Mouse (Mus musculus) lung, embryonic 16.5 days (tissue): Measurements from ENCODE around the gene Smcp. TPM values are rescaled to one million over a fixed set of nuclear protein-coding genes. Genes with fewer than 3 reads are reported as not detected.

Experiments used
- ATAC-seq: fragments of 200-750 bp; cut with Nextera tagmentation; 2 replicates; pipeline ENCODE4 v1.8.0; 2017; ENCODE audit warnings: low read depth, mild to moderate bottlenecking, moderate library complexity
- H3K27ac ChIP-seq: fragments of 300-500 bp; sonication (generic); 2 replicates; pipeline ENCODE4 v1.5.1; 2014; ENCODE audit warnings: mild to moderate bottlenecking, control low read depth, low read length
- H3K27me3 ChIP-seq: fragments of 300-500 bp; sonication (generic); 2 replicates; pipeline ENCODE4 v1.6.1; 2014; ENCODE audit warnings: low read depth, low read length, mixed read lengths; ENCODE audit not compliant: control insufficient read depth, insufficient read depth
- H3K36me3 ChIP-seq: fragments of 300-500 bp; sonication (generic); 2 replicates; pipeline ENCODE4 v1.6.1; 2014; ENCODE audit warnings: low read length; ENCODE audit not compliant: control insufficient read depth, insufficient read depth
- H3K4me1 ChIP-seq: fragments of 300-500 bp; sonication (generic); replicated peaks from 2 replicates; pipeline ENCODE4 v1.6.1; 2014; ENCODE audit warnings: low read length, mixed read lengths; ENCODE audit not compliant: control insufficient read depth, insufficient read depth
- H3K4me2 ChIP-seq: fragments of 300-500 bp; sonication (generic); 2 replicates; pipeline ENCODE4 v1.6.1; 2014; ENCODE audit warnings: low read depth, low read length, control low read depth
- H3K4me3 ChIP-seq: fragments of 300-500 bp; sonication (generic); 2 replicates; pipeline ENCODE4 v1.5.1; 2014; ENCODE audit warnings: mild to moderate bottlenecking, low read length, control low read depth
- H3K9ac ChIP-seq: fragments of 300-500 bp; sonication (generic); 2 replicates; pipeline ENCODE4 v1.6.1; 2014; ENCODE audit warnings: low read length, control low read depth
- H3K9me3 ChIP-seq: fragments of 300-500 bp; sonication (generic); 2 replicates; pipeline ENCODE4 v1.6.1; 2016; ENCODE audit warnings: low read length; ENCODE audit not compliant: control insufficient read depth
- WGBS: fragments of 180-500 bp; shearing (Covaris S2); extraction: QIAGEN DNeasy Blood & Tissue Kit; methylation state at CpG from one replicate; pipeline ENCODE4 v1.1.7; 2014; 5-methylcytosine and 5-hydroxymethylcytosine counted together
- polyA plus RNA-seq: library from polyadenylated mRNA; unstranded; fragments of >200 nt; fragmentation: Nextera tagmentation; extraction: Ambion mirVana; gene quantifications from 2 replicates; pipeline ENCODE4 v1.2.1, GENCODE M21; 2015

Smcp gene
- polyA plus RNA-seq, 1 experiment from 2014 or later = not detected

- 85% methylated on average over 2 of the region's 2 CpGs for WGBS
- Histone ChIP-seq H3K27me3 (no peaks in the 10 kb centered on the region), H3K9me3 (no peaks in the 10 kb centered on the region), H3K36me3 (no peaks in the 10 kb centered on the region), H3K4me1 (no peaks in the 10 kb centered on the region), H3K4me3 (no peak overlapping the region), H3K4me2 (no peak overlapping the region), H3K27ac (no peak overlapping the region), H3K9ac (no peak overlapping the region)
- no peak for ATAC-seq
These were observed 9.6 kb upstream of the Smcp start for GRCm38 (mm10) chr3:92598429-92598828.

DNA sequence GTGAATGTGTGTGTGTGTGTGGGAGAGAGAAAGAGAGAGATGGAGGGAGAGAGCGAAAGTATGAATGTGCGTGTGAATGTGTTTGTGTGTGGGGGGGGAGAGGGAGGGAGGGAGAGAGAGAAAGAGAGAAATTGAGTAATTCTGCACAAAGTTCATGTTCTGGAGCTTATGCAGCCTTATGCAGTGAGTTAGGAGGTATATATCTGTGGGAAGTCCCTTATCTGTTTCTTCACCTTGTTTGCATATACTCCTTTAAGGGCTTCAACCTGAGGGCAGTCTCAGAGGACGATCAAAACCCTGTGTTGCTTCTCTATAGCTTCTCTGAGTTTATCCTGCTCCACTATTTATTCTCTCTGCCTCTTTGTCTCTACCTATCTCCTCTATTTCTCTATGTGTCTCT lies 1.6 kb downstream of the Smcp start:
- Histone ChIP-seq H3K36me3 (no peaks in the 10 kb centered on the region), H3K9me3 (no peaks in the 10 kb centered on the region), H3K27ac (no peak overlapping the region), H3K4me1 (no peaks in the 10 kb centered on the region), H3K4me2 (no peak overlapping the region), H3K4me3 (no peak overlapping the region), H3K9ac (no peak overlapping the region), H3K27me3 (no peaks in the 10 kb centered on the region)
- no peak for ATAC-seq
- 57% methylated on average over 3 of the region's 3 CpGs for WGBS

DNA sequence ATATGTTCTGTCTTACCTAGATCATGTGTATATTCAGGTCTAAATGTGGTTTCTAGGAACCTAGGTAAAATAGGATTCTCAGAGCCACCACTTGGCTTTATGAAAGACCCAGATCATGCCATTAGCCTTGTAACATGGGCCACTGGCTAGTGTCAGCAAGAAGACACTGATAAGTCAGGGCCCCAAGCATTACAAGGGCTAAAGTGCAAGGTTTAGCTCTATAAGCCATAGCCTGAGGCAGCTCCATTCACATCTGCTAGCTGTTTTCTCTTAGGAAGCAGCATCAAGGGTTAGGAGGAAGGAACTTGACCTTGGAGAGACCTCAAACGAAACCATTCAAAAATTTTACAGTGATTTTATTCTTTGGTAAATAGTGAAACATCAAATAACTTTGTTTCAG lies 3.7 kb downstream of the Smcp start:
- 57% methylated on average over 1 of the region's 1 CpGs for WGBS
- H3K27me3 ChIP-seq = no peaks in the 10 kb centered on the region
- H3K9me3 ChIP-seq = no peaks in the 10 kb centered on the region
- H3K4me3 ChIP-seq = no peak overlapping the region
- no peak overlapping the region for H3K9ac ChIP-seq
- no peak overlapping the region for H3K27ac ChIP-seq
- no peaks in the 10 kb centered on the region for H3K36me3 ChIP-seq
- no peaks in the 10 kb centered on the region for H3K4me1 ChIP-seq
- H3K4me2 ChIP-seq = no peak overlapping the region
- no peak for ATAC-seq

GRCm38 (mm10) chr3:92583164-92583826 lies 5.5 kb downstream of the Smcp start:
- Histone ChIP-seq H3K4me2 (no peak overlapping the region), H3K27me3 (no peaks in the 10 kb centered on the region), H3K4me3 (no peak overlapping the region), H3K9ac (no peak overlapping the region), H3K27ac (no peak overlapping the region), H3K36me3 (no peaks in the 10 kb centered on the region), H3K4me1 (no peaks in the 10 kb centered on the region), H3K9me3 (no peaks in the 10 kb centered on the region)
- 47% methylated on average over 3 of the region's 3 CpGs for WGBS
- ATAC-seq = no peak

DNA sequence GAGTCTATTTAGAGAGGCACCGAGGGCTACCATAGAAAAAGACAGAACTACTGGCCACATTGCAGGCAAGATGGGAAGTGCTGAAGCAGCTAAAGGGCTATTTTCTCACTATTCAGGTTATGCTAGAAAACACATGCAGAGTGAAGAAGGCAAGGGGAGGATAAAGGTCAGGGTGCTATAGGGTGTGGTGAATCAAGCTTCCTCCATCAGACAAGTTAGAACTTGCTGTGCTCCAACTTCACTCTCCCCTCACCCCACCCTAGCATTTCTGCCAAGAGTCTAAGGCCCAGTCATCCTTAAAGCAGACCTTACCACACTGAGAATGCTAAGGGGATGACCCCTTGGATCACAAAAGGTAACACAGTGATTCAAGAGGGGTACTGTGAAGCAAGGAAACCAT lies 9.3 kb downstream of the Smcp start:
- no peaks in the 10 kb centered on the region for H3K36me3 ChIP-seq
- H3K4me2 ChIP-seq = no peak overlapping the region
- ATAC-seq = no peak
- no peaks in the 10 kb centered on the region for H3K4me1 ChIP-seq
- H3K9ac ChIP-seq = no peak overlapping the region
- 59% methylated on average over 1 of the region's 1 CpGs for WGBS
- no peaks in the 10 kb centered on the region for H3K27me3 ChIP-seq
- H3K4me3 ChIP-seq = no peak overlapping the region
- H3K9me3 ChIP-seq = no peaks in the 10 kb centered on the region
- H3K27ac ChIP-seq = no peak overlapping the region

DNA sequence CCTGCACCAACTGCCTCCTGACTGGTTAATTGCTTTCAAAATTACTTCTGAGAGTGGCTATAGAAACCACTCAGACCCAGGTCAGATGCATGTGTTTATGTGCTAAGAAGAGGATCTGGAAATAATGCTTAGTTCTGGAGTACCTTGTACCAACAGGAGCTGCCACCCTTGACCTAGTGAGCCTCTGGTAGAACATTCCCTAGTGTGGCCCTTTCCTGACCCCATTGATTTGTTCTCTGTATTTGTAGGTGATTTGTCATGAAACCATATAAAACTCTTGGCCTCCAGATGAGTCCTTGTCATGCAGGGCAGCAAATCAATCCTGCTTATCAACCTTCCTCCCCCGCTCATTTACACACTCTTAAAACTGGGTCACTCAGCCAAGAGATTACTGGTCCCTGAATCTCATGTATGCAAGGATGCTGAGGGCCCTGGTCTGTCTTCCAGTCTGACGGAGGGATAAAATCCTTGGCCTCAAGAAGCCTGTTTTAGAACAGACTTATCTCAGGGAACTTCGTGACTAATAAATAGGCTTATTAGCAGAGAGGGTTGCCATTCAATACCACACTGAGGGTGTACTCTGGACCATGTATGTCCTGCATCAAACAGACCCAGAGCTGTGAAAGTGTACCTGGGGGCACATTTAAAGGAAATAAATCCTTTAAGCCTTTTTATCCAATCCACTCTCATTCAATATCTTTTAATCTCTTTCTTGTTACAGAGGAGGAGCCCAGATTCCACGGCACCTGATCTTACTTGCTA lies 10.0 kb downstream of the Smcp start:
- no peak overlapping the region for H3K4me2 ChIP-seq
- no peaks in the 10 kb centered on the region for H3K4me1 ChIP-seq
- no peak overlapping the region for H3K9ac ChIP-seq
- H3K9me3 ChIP-seq = no peaks in the 10 kb centered on the region
- no peaks in the 10 kb centered on the region for H3K36me3 ChIP-seq
- no peak overlapping the region for H3K27ac ChIP-seq
- H3K27me3 ChIP-seq = no peaks in the 10 kb centered on the region
- 58% methylated on average over 4 of the region's 4 CpGs for WGBS
- ATAC-seq = no peak
- H3K4me3 ChIP-seq = no peak overlapping the region

- Histone ChIP-seq H3K9ac (no peak within 1 kb of the TSS), H3K27ac (no peak within 1 kb of the TSS), H3K9me3 (no peaks in the 10 kb centered on the region), H3K36me3 (no peaks in the 10 kb centered on the region), H3K4me2 (no peak within 1 kb of the TSS), H3K4me1 (no peaks in the 10 kb centered on the region), H3K4me3 (no peak within 1 kb of the TSS), H3K27me3 (no peaks in the 10 kb centered on the region)
- ATAC-seq = no peak
- 65% methylated on average over 1 of the region's 1 CpGs for WGBS
These were observed 15.3 kb downstream of the Smcp start, which contains the start of gene Ivl for GRCm38 (mm10) chr3:92573449-92574041. TSS of gene Ivl (minus strand) at chr3:92573735.

- H3K9me3 ChIP-seq = no peaks in the 10 kb centered on the region
- no peak for ATAC-seq
- no peaks in the 10 kb centered on the region for H3K27me3 ChIP-seq
- no peak overlapping the region for H3K9ac ChIP-seq
- H3K4me3 ChIP-seq = no peak overlapping the region
- H3K4me1 ChIP-seq = no peaks in the 10 kb centered on the region
- no peak overlapping the region for H3K27ac ChIP-seq
- WGBS = 29% methylated on average over 2 of the region's 2 CpGs
- no peak overlapping the region for H3K4me2 ChIP-seq
- H3K36me3 ChIP-seq = no peaks in the 10 kb centered on the region
These were observed 16.2 kb downstream of the Smcp start for GRCm38 (mm10) chr3:92572514-92573155.

DNA sequence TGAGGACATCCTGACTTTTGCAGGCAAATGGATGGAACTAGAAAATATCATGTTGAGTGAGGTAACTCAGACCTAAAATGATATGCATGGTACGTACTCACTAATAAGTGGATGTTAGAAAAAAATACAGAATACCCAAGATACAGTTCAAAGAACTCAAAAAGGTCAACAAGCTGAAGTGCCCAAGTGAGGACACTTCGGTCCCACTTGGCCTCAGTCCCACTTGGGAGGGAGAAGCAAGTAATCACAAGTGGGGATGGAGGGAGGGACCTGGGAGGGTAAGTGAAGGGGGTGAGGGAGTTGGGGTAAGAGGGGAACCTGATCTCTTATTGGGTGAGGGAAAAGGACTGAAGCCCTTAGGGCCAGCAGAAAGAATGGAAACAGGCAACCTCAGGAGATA lies 20.0 kb downstream of the Smcp start:
- H3K27ac ChIP-seq = no peak overlapping the region
- no peak overlapping the region for H3K9ac ChIP-seq
- no peaks in the 10 kb centered on the region for H3K36me3 ChIP-seq
- WGBS = 58% methylated on average over 2 of the region's 2 CpGs
- no peaks in the 10 kb centered on the region for H3K27me3 ChIP-seq
- ATAC-seq = peak; percentile 47; the same call in 1 of the 2 replicates
- no peaks in the 10 kb centered on the region for H3K9me3 ChIP-seq
- H3K4me2 ChIP-seq = no peak overlapping the region
- no peak overlapping the region for H3K4me3 ChIP-seq
- no peaks in the 10 kb centered on the region for H3K4me1 ChIP-seq
